Mouse (Mus musculus) neural tube, embryonic 13.5 days (tissue): ENCODE measurements around the gene Vpreb1. TPM values are rescaled to one million over a fixed set of nuclear protein-coding genes. Genes with fewer than 3 reads are reported as not detected.
"Not testable (repeated sequence)": the region's sequence is repeated elsewhere in the genome, so short reads cannot be mapped to it uniquely, and the experiment has no call there.

Experiments
- ATAC-seq: fragments of 200-750 bp; cut with Nextera tagmentation; 2 replicates; pipeline ENCODE4 v1.8.0; 2017; ENCODE audit warnings: low read depth, mild to moderate bottlenecking, moderate TSS enrichment, moderate library complexity
- H3K27ac ChIP-seq: fragments of 300-500 bp; sonication (generic); replicated peaks from 2 replicates; pipeline ENCODE4 v1.5.1; 2015; ENCODE audit warnings: moderate library complexity, mild to moderate bottlenecking, inconsistent platforms
- H3K27me3 ChIP-seq: fragments of 300-500 bp; sonication (generic); 2 replicates; pipeline ENCODE4 v1.6.1; 2015; ENCODE audit warnings: mild to moderate bottlenecking, inconsistent platforms
- H3K36me3 ChIP-seq: fragments of 300-500 bp; sonication (generic); 2 replicates; pipeline ENCODE4 v1.6.1; 2015; ENCODE audit warnings: mild to moderate bottlenecking, inconsistent platforms
- H3K4me1 ChIP-seq: fragments of 300-500 bp; sonication (generic); replicated peaks from 2 replicates; pipeline ENCODE4 v1.6.1; 2015; ENCODE audit warnings: inconsistent platforms
- H3K4me2 ChIP-seq: fragments of 300-500 bp; sonication (generic); 2 replicates; pipeline ENCODE4 v1.6.1; 2015; ENCODE audit warnings: inconsistent platforms, mild to moderate bottlenecking, moderate library complexity
- H3K4me3 ChIP-seq: fragments of 300-500 bp; sonication (generic); 2 replicates; pipeline ENCODE4 v1.5.1; 2015; ENCODE audit warnings: mild to moderate bottlenecking, inconsistent platforms
- H3K9ac ChIP-seq: fragments of 300-500 bp; sonication (generic); 2 replicates; pipeline ENCODE4 v1.6.1; 2015; ENCODE audit warnings: moderate library complexity, mild to moderate bottlenecking, inconsistent platforms
- H3K9me3 ChIP-seq: fragments of 300-500 bp; sonication (generic); 2 replicates; pipeline ENCODE4 v1.6.1; 2016; ENCODE audit warnings: inconsistent platforms
- WGBS: fragments of 180-500 bp; shearing (Covaris S2); methylation state at CpG from one replicate; pipeline ENCODE4 v1.1.7; 2015; 5-methylcytosine and 5-hydroxymethylcytosine counted together
- polyA plus RNA-seq: library from polyadenylated mRNA; unstranded; fragments of >200 nt; fragmentation: Nextera tagmentation; extraction: Ambion mirVana; gene quantifications from 2 replicates; pipeline ENCODE4 v1.2.1, GENCODE M21; 2015

Gene Vpreb1
- polyA plus RNA-seq, 1 experiment from 2014 or later: 1.2 TPM

- Histone ChIP-seq H3K4me2 (no peak overlapping the region), H3K36me3 (peaks cover 100% of the 10 kb centered on the region), H3K27me3 (no peaks in the 10 kb centered on the region), H3K9ac (no peak overlapping the region), H3K27ac (no peak overlapping the region), H3K4me1 (no peaks in the 10 kb centered on the region), H3K4me3 (no peak overlapping the region), H3K9me3 (no peaks in the 10 kb centered on the region)
- ATAC-seq: no peak
- WGBS: 88% methylated on average over 1 of the region's 1 CpGs
Measured at GRCm38 (mm10) chr16:16888341-16888740, 17.7 kb upstream of the Vpreb1 start.

- Histone ChIP-seq H3K4me3 (no peak overlapping the region), H3K4me2 (no peak overlapping the region), H3K9me3 (peaks cover 8% of the 10 kb centered on the region; the same call in 1 of the 2 replicates), H3K27ac (no peak overlapping the region), H3K4me1 (no peaks in the 10 kb centered on the region), H3K27me3 (no peaks in the 10 kb centered on the region), H3K36me3 (peaks cover 93% of the 10 kb centered on the region), H3K9ac (no peak overlapping the region)
- no peak for ATAC-seq
- WGBS: 91% methylated on average over 5 of the region's 5 CpGs
Measured at GRCm38 (mm10) chr16:16879025-16879424, 8.4 kb upstream of the Vpreb1 start.

GRCm38 (mm10) chr16:16870241-16870616 is 414 bp downstream of the Vpreb1 start:
- peak; percentile 57 for ATAC-seq
- peak overlapping the region; percentile 91 for H3K9ac ChIP-seq

GRCm38 (mm10) chr16:16865696-16866561 is 4.7 kb downstream of the Vpreb1 start:
- Histone ChIP-seq H3K27me3 (no peaks in the 10 kb centered on the region), H3K4me2 (no peak overlapping the region), H3K4me1 (no peaks in the 10 kb centered on the region), H3K27ac (no peak overlapping the region), H3K4me3 (no peak overlapping the region), H3K9ac (no peak overlapping the region), H3K36me3 (no peaks in the 10 kb centered on the region), H3K9me3 (no peaks in the 10 kb centered on the region)
- 64% methylated on average over 4 of the region's 5 CpGs for WGBS
- no peak for ATAC-seq

More at GRCm38 (mm10) chr16:16870241-16870616, 414 bp downstream of the Vpreb1 start:
- peaks cover 15% of the 10 kb centered on the region for H3K4me1 ChIP-seq
- H3K4me2 ChIP-seq: peak overlapping the region; percentile 70
- H3K4me3 ChIP-seq: peak overlapping the region; percentile 82
- 38% methylated on average over 7 of the region's 7 CpGs for WGBS
- H3K9me3 ChIP-seq: no peaks in the 10 kb centered on the region
- peak overlapping the region; percentile 96 for H3K27ac ChIP-seq
- no peaks in the 10 kb centered on the region for H3K27me3 ChIP-seq
- peaks cover 11% of the 10 kb centered on the region for H3K36me3 ChIP-seq

GRCm38 (mm10) chr16:16865217-16865616 is 5.4 kb downstream of the Vpreb1 start:
- H3K27me3 ChIP-seq: no peaks in the 10 kb centered on the region
- H3K27ac ChIP-seq: no peak overlapping the region
- H3K4me2 ChIP-seq: no peak overlapping the region
- no peaks in the 10 kb centered on the region for H3K9me3 ChIP-seq
- no peak overlapping the region for H3K9ac ChIP-seq
- no peak for ATAC-seq
- H3K36me3 ChIP-seq: no peaks in the 10 kb centered on the region
- H3K4me1 ChIP-seq: no peaks in the 10 kb centered on the region
- no peak overlapping the region for H3K4me3 ChIP-seq

- H3K9me3 ChIP-seq: no peaks in the 10 kb centered on the region
- 71% methylated on average over 2 of the region's 2 CpGs for WGBS
- H3K4me3 ChIP-seq: no peak within 1 kb of the TSS
- H3K4me1 ChIP-seq: no peaks in the 10 kb centered on the region
- no peaks in the 10 kb centered on the region for H3K27me3 ChIP-seq
- no peak within 1 kb of the TSS for H3K9ac ChIP-seq
- H3K36me3 ChIP-seq: no peaks in the 10 kb centered on the region
- no peak within 1 kb of the TSS for H3K4me2 ChIP-seq
- ATAC-seq: no peak
- no peak within 1 kb of the TSS for H3K27ac ChIP-seq
Measured at GRCm38 (mm10) chr16:16863978-16864377, 6.7 kb downstream of the Vpreb1 start, which contains the start of gene Igll1. Gene Igll1, minus strand, starts transcription at chr16:16863985.

GRCm38 (mm10) chr16:16862288-16862687 is 8.4 kb downstream of the Vpreb1 start:
- H3K9me3 ChIP-seq: no peaks in the 10 kb centered on the region
- H3K4me3 ChIP-seq: no peak overlapping the region
- H3K27ac ChIP-seq: no peak overlapping the region
- no peaks in the 10 kb centered on the region for H3K36me3 ChIP-seq
- H3K4me1 ChIP-seq: no peaks in the 10 kb centered on the region
- no peak for ATAC-seq
- WGBS: 71% methylated on average over 3 of the region's 3 CpGs
- H3K4me2 ChIP-seq: no peak overlapping the region
- no peak overlapping the region for H3K9ac ChIP-seq
- H3K27me3 ChIP-seq: no peaks in the 10 kb centered on the region

GRCm38 (mm10) chr16:16856731-16857476 is 13.7 kb downstream of the Vpreb1 start:
- H3K4me3 ChIP-seq: no peak overlapping the region
- 78% methylated on average over 13 of the region's 13 CpGs for WGBS

GRCm38 (mm10) chr16:16856054-16856453 is 14.6 kb downstream of the Vpreb1 start:
- not testable (repeated sequence) for H3K4me3 ChIP-seq, H3K27ac ChIP-seq, H3K4me1 ChIP-seq, ATAC-seq, H3K36me3 ChIP-seq, H3K27me3 ChIP-seq, H3K9ac ChIP-seq, H3K4me2 ChIP-seq, H3K9me3 ChIP-seq
- 86% methylated on average over 9 of the region's 9 CpGs for WGBS

More at GRCm38 (mm10) chr16:16856731-16857476, 13.7 kb downstream of the Vpreb1 start:
- H3K4me2 ChIP-seq: no peak overlapping the region
- no peaks in the 10 kb centered on the region for H3K27me3 ChIP-seq
- H3K9ac ChIP-seq: no peak overlapping the region
- no peak overlapping the region for H3K27ac ChIP-seq
- no peaks in the 10 kb centered on the region for H3K4me1 ChIP-seq
- ATAC-seq: no peak
- H3K9me3 ChIP-seq: no peaks in the 10 kb centered on the region
- H3K36me3 ChIP-seq: no peaks in the 10 kb centered on the region

GRCm38 (mm10) chr16:16855541-16855940 is 15.1 kb downstream of the Vpreb1 start:
- H3K9me3 ChIP-seq: 0 out of 2 replicates have a peak, but pooled peaks cover 6% of the 10 kb centered on the region
- no peaks in the 10 kb centered on the region for H3K4me1 ChIP-seq
- ATAC-seq: no peak

GRCm38 (mm10) chr16:16854836-16855235 is 15.8 kb downstream of the Vpreb1 start:
- Histone ChIP-seq H3K9me3 (0 out of 2 replicates have a peak, but pooled peaks cover 6% of the 10 kb centered on the region), H3K4me2 (no peak overlapping the region), H3K27ac (no peak overlapping the region), H3K27me3 (no peaks in the 10 kb centered on the region), H3K9ac (no peak overlapping the region), H3K4me3 (no peak overlapping the region), H3K4me1 (no peaks in the 10 kb centered on the region), H3K36me3 (no peaks in the 10 kb centered on the region)
- no peak for ATAC-seq
- WGBS: 36% methylated on average over 6 of the region's 6 CpGs

More at GRCm38 (mm10) chr16:16855541-16855940, 15.1 kb downstream of the Vpreb1 start:
- no peak overlapping the region for H3K4me2 ChIP-seq
- H3K4me3 ChIP-seq: no peak overlapping the region
- no peaks in the 10 kb centered on the region for H3K36me3 ChIP-seq
- H3K27ac ChIP-seq: no peak overlapping the region
- no peak overlapping the region for H3K9ac ChIP-seq
- 95% methylated on average over 1 of the region's 1 CpGs for WGBS
- no peaks in the 10 kb centered on the region for H3K27me3 ChIP-seq

- Histone ChIP-seq H3K9me3 (0 out of 2 replicates have a peak, but pooled peaks cover 6% of the 10 kb centered on the region), H3K36me3 (no peaks in the 10 kb centered on the region), H3K27ac (no peak overlapping the region), H3K4me2 (no peak overlapping the region), H3K4me1 (no peaks in the 10 kb centered on the region), H3K4me3 (no peak overlapping the region), H3K9ac (no peak overlapping the region), H3K27me3 (no peaks in the 10 kb centered on the region)
- no peak for ATAC-seq
- WGBS: 87% methylated on average over 3 of the region's 3 CpGs
Measured at GRCm38 (mm10) chr16:16852411-16852810, 18.2 kb downstream of the Vpreb1 start.
